Mouse (Mus musculus): ENCODE measurements at regions not wholly inside any gene's neighbourhood (a gene's known extent, or its start where the extent isn't known, plus 50 kb on each side); places are given as distances from the start of the nearest gene placed in this dataset.
"Not testable (repeated sequence)": the region's sequence is repeated elsewhere in the genome, so short reads cannot be mapped to it uniquely, and the experiment has no call there.

DNA sequence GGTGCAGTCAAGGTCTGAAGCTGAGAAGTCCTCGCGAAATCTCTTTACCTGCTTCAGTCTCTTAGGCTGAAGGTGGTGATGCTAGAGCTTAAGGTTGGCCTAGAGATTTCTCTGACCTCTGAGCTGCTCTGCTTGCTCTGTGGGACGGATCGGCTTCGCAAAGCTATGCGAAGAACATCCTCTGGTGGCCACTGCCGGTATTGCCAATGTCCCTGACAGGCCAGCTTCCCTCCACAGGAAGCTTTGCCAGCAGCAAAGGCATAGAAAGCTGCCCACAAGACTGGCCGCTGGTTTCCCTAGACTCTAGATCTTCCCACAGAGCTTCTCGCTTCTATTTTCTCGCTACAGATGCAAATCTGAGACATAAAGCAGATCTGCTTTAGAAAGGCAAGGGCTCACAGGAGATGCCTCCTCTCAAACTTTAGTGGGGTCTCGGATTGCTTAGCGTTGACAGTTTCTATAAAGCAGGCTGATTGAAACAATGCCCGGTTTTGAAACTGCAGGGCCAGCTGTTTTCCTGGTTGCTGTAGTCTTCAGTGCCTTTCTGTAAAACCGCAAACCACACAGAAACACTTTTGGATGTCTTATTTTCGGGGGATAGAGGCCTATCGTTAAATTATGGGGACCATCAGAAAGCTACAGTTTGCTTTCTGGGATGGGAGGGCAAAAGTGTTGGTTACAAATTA is 153.7 kb downstream of the Car8 start:
- DNase-seq, result peak; percentile 73

GRCm38 (mm10) chr4:8079349-8079748 is 159.5 kb downstream of the Car8 start:
- DNase-seq, result no peak

DNA sequence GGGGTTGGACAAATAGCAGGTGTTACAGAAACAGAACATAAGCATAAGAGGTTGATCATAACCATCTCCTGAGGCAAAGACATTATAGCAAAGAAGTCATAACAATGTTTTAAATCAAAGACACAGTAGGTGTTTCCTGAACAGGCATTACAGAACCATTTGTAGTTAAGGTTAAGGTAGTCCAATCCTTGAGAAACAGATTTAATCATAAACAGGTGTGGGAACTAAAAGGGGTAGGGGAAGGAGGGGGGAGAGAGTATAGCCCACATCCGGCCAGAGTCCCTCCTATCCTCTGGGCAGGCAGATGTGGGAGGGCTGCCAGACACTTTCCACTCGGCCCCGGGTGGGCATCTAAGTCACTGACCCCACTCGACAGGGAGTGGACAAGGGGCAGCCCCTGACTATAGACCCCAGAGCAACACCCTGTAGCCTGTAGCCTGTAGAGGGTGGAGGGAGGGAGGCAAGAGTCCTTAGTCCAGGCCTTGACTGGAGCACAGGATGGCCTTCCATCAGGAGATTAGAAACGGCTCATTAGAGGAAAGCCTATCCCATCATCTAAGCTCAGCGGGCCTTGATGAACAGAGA is 165.8 kb downstream of the Car8 start:
- DNase-seq, result no peak

DNA sequence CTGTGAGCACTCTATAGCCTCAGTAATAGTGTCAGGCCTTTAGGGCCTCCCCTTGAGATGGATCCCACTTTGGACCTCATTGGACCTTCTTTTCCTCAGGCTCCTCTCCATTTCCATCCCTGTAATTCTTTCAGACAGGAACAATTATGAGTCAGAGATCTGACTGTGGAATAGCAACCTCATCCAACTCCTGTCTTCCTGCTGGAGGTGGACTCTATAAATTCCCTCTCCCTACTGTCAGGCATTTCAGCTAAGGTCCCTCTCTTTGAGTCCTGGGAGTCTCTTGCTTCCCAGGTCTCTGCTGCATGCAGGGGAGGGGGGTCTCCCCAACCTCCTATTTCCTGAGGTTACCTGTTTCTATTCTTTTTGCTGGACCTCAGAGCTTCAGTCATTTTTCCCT is 168.1 kb downstream of the Car8 start:
- peak; percentile 15 for DNase-seq

GRCm38 (mm10) chr4:8068086-8068485 is 170.8 kb downstream of the Car8 start:
- no peak for DNase-seq

GRCm38 (mm10) chr4:8041776-8042175 is 197.1 kb downstream of the Car8 start:
- no peak for DNase-seq

DNA sequence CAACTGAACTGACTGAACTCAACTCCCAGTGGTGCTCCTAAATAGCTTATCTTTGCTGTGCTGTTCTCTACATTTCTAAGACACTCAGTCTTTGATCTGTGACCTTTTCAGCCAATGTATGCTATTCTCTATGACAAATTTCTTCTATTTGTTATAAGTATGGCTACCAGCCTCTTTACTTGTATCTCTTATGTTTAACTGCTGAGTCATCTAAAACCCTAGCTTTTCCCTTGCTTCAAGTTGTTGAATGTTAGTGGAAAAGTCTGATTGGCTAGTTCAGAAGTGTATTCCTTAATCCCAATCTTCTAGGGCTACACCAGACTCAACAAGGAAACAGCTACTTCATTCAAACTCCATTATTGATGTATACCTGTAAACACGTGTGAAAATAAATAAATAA is 201.0 kb downstream of the Car8 start:
- no peak for DNase-seq

DNA sequence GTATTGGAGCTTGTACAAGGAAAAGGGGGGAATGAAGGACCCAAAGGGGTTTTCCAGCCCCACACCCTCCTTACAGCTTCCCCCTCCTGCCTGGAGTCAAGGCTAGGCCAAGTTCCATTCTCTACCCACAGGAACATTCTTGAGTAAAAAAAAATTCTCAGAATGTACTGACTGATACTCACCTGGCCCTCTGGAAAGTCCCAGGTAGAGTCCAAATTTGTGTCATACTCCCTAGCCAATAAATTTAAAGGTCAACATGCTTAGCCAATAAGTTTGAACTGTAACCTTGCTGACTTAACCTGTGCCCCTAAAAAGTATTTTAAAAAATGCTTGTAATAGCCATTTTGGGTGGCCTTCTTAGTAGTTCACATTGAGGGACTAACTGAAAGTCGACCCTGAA is 205.4 kb downstream of the Car8 start:
- not testable (repeated sequence) for DNase-seq

- peak; percentile 49 for DNase-seq
These were observed 233.7 kb downstream of the Car8 start for GRCm38 (mm10) chr4:8005155-8005554.

GRCm38 (mm10) chr4:7997575-7997953 is 241.3 kb downstream of the Car8 start:
- no peak for DNase-seq

DNA sequence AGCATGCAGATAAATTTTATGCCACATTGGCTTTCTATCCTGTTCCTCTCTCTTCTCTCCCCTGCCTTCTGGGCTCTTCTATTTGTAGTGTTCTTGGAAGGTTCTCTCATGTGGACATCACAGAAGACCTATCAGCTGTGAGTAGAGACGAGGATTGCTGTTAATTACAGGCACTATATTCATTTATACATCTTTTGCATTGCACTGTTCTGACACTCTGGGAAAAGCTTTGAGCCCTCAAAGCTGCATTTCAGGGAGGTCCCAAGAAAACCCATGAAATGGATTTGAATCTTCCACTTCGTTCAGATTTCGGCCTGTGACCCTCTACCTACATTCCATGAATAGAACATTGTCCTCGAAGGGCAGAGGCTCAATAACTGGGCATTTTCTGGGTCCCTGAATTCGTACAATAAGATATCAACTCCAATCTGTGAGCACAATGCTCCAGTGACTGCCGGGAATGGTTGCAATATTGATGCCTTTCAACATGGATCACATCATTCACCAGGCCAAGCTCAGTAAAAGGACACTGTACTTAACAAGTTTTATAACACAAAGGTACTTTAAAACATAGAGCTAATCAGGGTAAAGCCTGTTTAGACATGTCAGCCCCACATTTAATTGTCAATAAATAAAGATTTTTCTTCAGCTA is 241.8 kb downstream of the Car8 start:
- no peak for DNase-seq

DNA sequence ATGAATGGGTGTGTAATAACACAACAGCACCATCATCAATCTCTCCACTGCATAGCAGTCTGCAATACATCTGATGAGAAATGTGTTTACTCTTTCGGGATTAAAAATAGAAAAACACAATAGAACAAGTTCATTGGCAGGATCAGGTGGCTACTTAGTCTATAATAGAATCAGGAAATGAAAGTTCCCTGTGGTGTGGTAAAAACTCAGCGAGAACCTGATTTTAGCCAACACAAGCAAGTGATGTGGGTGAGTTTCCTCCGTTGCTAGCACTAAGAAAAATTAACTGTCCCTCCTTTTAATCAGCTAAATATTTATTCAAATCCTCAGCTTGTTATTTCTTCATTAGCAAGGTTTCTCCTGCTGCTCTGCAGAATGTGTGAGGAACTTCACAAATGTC is 245.9 kb downstream of the Car8 start:
- DNase-seq, result no peak

DNA sequence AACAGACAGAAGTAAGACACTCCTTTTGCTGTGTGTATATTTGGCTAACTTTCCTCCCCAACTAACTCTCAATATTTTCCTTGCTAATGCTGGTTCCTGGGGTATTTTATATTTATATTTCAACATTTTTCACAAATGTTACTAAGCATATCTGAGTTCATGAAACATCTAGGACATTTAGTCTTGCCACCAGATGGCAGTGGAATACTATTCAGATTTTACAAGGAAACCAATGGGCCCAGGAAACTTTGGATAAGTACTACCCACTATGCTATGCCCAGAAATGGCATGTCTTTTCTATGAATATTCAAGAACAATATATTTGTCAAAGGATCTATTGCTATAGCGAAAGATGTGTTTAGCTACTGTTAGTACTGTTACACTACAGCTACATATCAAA is 251.1 kb downstream of the Car8 start:
- no peak for DNase-seq

GRCm38 (mm10) chr4:7987346-7987745 is 251.5 kb downstream of the Car8 start:
- no peak for DNase-seq

DNA sequence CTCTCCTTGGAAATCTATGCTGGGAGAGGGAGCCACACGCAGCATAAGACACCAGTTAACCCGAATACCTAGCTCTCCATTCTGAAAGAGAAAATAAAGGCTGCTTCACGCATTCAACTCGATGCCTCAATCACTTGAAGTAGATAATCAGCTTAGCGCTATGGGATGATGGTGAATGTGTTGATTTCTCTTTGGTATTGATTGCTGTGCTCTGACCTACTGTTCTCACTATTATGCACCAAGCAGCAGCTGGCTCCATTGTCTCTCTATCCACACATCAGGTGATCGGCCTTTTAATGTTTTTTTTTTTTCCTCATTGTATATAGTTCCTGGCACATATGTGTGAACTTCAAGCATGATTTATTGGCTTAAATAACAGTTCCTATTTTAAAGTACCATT is 254.0 kb downstream of the Car8 start:
- DNase-seq, result no peak

GRCm38 (mm10) chr4:7979772-7980351 is 259.0 kb downstream of the Car8 start:
- no peak for DNase-seq

- no peak for DNase-seq
These were observed 261.0 kb downstream of the Car8 start for GRCm38 (mm10) chr4:7977661-7978444.

DNA sequence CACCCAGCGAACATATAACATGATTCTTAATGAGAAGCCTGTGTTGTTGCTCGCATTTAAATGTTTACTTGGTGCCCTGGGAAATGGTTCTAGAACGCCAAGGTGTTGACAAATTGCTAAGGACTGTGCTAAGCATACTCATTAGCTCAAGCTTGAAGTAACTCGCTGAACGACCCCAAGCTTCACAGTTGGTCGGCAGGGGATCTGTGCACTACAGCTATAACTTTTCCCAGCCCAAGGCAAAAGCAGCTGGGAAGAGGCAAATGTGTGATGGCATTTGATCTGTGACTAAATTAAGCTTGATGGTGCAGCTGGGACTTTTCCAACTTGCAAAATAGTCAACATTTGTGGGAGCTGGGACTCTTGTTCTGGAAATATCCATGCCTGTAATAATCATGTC is 268.6 kb downstream of the Car8 start:
- DNase-seq, result no peak

DNA sequence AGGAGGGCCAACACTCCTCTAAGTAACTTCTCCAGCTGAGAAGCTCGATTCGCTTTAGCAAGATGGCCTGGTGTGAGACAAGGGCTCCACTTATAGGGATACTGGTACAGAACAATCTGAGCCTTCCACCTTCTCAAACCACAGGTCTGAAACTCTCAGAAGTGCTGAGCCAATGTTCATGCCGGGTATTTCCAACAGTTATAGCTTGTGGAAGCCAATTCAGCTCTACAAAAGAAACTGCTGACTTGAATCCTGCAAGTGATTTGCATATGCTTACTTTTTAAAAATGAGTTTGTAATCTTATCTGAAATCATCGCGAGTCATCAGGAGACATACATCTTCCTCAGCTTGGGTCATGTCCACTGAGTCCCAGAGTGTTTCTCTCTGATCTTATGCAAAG is 273.2 kb downstream of the Car8 start:
- no peak for DNase-seq

DNA sequence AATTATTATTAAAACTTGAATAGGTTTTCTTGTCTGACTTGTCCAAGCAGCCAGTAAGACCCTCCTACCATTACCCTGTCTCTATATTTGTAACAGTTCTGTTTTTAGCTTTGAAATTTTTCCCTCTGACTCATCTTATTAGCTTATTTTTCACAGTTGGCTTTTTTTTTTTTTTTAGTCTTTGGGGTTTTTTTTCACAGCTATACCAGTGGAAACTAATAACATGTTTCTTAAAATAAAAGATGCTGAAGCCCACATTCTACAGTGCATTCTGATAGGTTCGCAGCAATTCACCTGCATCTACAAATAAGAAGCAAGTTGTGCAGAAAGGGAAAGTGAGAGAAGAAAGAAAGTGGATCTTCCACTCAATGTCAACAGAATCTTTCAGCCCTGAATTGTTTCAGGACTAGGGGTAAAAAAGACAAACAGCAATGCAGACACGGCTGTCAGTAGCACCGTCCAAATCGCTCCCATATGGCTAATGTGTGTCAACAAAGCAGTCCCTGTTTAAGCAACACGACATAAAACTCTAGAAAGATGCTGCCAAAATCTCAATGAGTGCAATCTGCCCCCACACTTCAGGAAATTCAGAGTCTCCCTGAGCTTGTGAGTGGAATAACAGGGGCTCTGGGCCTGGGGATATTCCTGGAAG is 277.2 kb downstream of the Car8 start:
- DNase-seq, result peak; percentile 8

DNA sequence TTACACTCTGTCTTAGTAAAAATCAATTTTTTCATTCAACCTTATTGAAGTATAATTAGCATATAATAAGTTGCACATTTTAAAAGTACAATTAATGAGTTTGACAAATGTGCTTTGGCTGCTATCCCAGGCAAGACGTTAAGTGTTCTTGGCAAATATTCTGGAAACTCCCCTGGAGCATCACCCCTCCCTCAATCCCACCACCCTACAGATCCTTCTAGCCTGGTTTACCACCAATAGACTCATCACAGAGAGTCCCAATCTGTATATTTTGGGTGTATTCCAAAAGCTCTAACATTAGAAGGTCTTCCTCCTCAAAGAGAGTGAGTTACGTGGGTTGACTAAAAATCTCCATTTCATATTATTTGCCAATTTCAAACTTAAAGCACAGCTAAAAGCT is 278.5 kb downstream of the Car8 start:
- DNase-seq, result no peak

GRCm38 (mm10) chr4:7948020-7948419 is 290.8 kb downstream of the Car8 start:
- peak; percentile 4 for DNase-seq

- no peak for DNase-seq
These were observed 317.3 kb downstream of the Car8 start for GRCm38 (mm10) chr4:7921503-7921902.

Data from right cerebral cortex, adult 18-20 months (tissue).